Mouse (Mus musculus) megakaryocyte progenitor cell, adult 5-6 weeks (primary cell): ENCODE measurements at regions not wholly inside any gene's neighbourhood (a gene's known extent, or its start where the extent isn't known, plus 50 kb on each side); places are given as distances from the start of the nearest gene placed in this dataset.

Experiments
- ATAC-seq: replicated peaks from 2 replicates; pipeline ENCODE4 v1.8.0; 2016; ENCODE audit warnings: mild to moderate bottlenecking, moderate TSS enrichment, inconsistent platforms; ENCODE audit not compliant: poor library complexity

DNA sequence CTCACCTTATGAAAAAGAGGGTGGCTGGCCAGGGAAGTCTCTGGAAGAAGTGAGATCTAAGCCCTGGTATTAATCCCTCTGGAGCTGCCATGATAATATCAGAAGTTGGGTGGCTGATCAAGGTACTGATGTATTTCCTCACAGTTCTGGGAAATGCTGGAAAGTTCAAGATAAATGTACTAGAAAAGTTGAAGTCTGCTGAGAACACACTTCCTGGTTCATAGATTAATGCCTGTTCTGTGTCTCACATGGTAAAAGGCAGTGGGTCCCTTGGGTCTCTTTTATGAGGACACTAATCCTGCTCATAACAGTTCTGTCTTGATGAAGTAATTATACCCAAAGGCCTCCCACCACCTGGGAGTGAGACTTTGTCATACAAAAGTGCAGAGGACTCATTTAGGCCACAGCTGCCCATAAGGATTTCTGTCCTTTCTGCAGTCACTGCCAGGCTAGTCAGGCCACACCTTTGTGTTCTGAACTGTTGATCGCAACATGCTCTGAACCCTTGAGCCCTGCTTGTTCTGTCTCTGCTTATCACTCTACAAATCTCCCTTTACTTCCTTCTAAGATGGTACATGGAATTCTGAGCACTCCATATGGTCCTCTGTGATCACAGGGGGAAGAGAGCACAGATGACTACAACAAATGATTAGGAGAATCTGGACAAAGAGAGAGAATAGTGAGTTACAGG is 300.4 kb downstream of the 1700129C05Rik start:
- no peak for ATAC-seq

DNA sequence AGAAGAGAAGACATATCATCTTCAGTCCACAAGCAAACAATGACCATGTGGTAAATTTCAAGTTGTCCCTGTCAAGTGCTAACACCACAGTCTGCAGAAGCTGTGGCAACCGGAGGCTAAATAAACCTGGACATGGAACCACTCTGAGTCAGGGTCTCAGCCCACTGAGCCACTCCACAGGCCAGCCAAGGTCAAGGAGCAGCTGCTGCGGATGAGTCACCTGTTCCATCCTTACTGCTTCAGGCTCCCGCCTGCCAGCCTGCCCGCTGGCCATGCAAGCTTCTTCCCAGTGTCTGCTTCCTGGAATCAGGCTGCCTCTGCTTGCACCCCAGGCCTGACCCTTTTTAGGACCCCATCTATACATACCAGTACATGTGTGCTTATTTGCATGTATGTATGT is 319.8 kb downstream of the 1700129C05Rik start:
- ATAC-seq: no peak

DNA sequence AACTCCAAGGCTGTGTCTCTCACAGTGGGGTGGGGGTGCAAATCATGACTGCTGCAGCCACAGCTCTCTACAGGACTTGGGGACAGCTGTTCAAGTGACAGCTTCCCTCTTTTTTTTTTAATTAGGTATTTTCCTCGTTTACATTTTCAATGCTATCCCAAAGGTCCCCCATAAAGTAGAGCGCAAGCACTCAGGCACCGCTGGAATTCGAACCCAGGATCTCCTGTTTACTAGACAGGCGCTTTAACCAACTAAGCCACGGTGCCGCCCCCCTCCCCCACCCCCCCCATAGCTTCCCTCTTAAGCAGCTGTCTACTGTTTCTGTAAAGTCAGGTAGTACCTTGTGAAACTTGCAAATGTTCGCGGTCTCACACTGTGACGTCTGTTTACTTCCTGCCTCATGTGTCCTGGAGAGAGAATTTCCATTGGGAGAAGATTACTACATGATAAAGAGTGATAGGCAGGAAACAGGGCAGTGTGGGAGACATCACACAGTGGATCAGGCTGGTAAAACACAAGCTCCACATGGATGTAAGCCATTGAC is 324.7 kb downstream of the 1700129C05Rik start:
- no peak for ATAC-seq

- no peak for ATAC-seq
These were observed 326.2 kb downstream of the 1700129C05Rik start for GRCm38 (mm10) chr14:58816540-58816876.

GRCm38 (mm10) chr14:58815616-58816539 is 326.8 kb downstream of the 1700129C05Rik start:
- ATAC-seq: no peak

GRCm38 (mm10) chr14:58812585-58812984 is 330.1 kb downstream of the 1700129C05Rik start:
- ATAC-seq: no peak

DNA sequence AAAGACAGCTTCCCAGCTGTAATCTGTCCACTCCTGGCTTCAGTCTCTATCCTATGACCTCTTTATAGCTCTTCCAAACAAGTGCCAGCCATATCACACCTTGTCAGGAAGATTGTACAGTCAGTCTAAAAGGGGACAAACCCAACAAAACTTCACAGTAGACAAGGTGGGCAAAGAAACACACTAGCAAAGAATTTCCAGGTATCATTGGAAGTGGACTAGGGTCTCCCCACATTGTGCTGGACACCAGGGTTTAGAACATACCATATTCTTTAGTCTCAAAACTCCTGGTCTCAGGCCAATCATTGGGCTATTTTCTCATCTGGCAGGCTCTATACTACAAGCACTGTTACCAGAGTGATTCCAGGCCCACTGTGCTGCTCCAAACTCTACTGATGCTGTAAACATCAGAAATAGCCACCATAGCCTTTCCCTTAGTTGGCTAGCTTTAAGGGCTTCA is 341.3 kb downstream of the 1700129C05Rik start:
- no peak for ATAC-seq

GRCm38 (mm10) chr14:58788190-58788945 is 354.3 kb downstream of the 1700129C05Rik start:
- ATAC-seq: no peak

DNA sequence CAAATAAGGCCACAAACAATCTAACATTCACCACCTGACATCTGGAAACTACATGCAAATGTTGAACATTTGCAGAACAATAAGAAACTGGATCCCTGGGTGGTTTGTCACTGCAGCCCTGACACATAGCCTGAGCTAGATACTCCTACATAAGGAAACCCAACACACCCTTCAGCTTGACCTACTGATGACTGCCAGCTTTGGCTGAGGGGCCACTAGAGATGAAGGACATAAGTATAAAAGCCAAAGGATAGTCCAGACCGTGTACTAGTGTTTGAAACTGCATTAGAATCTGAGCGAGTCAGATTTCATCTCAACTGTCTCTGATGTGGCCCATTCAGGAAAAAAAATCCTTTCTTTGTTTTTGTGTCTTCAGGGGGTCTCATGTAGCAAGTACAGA is 355.1 kb downstream of the 1700129C05Rik start:
- ATAC-seq: no peak

DNA sequence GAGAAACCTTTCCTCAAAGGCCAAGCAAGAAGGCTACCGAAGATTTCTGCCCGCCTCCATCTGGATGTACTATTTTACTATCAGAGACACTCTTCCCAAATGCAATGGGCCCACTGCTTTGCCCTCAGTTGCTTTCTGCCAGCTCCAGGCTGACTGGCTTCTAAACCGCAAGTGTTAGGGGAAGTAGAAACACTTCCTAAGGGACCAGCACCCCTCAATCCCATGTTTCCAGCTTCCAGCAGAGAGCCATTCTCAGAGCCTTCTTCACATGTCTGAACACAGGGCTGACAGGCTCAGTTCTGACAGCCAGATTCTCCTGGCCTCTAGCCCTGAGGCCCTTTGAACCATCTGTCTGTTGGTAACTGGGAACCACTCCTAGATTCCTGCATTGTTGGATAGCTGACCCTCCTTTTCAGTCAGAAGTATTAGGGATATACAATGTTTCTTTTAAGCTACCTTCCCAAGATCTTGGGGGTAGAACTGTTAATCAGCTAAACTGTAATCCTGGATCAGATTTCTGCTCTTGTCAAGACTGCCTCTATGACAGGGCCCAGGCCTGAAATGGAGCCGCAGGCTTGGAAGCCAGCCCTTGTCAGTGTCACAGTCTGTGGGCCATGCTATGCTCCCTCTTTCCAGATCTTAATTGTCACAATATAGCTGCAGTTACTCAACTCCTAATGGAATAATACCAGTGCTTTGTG is 355.8 kb downstream of the 1700129C05Rik start:
- no peak for ATAC-seq

DNA sequence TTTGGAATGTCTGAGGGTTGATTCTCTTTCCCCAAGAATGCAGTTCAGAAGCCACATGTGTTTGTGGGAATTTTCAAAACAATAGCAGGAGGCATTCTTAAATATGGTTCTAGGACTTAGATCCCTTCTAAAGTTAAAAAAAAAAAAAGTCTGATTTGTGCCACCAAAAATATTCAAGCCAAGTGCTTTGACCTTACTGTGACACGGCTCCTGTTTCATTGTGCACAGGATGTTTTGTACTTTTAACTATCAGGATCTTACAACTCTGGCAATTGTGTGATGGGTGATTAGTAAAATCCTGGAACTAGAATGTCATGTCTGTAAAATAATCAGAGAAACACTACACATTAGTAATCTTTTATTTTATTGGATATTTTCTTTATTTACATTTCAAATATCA is 359.5 kb downstream of the 1700129C05Rik start:
- no peak for ATAC-seq

- ATAC-seq: no peak
These were observed 362.4 kb downstream of the 1700129C05Rik start for GRCm38 (mm10) chr14:58780306-58780705.

DNA sequence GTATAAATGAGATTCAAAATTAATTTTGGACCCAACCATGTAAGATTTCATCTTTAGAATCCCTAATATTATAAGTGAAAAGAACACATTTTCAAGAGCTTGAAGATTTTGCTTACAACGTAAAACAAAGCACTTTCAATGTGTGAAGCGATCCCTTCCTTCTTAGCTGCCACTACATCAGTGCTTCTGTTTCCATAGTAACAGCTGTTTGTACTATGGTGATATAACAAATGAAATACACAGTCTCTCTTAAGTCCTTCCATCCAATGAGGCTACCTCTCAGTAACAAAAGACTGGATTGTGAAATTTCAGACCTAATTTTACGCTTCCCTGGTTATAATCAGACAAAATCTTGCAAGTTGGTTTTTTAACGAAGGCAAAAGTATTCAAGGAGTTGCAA is 364.0 kb downstream of the 1700129C05Rik start:
- no peak for ATAC-seq

DNA sequence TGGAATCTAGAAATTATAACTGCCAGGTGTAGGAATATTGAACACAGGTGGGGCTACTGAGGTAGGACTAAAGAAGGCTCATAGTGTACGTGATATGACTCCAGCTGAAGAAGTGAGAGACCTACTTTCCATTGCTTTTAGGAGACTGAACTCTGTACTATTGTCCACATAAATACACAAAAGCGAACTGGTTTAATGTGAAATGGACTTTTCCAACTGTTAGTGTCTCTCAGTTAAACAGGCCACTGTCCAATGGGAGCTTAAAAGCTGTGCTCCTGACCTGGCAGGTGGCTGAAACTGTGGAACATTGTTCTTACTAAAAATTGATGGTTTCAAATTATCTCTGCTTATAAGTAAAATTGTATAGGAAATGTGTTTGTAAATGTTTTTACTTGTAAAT is 381.4 kb downstream of the 1700129C05Rik start:
- ATAC-seq: no peak

GRCm38 (mm10) chr14:58759759-58760158 is 382.9 kb downstream of the 1700129C05Rik start:
- ATAC-seq: no peak

DNA sequence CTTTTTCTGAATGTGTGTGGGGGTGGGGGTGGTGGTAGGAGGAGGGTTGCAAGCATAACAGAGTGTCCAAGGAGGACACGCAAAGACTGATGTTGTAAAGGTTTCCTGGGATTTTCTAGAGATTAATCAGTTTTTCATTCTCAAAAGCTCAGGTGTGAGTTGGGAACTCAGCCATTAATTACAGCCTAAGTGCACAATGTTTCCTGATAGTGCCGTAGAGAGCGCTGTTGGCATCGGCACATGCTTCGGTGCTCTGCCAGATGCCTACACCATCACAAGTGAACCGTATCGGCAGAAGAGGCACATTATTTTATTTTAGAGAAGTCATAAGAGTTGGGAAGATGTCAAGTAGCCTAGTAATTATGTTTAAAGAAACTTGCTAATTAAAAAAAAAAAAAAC is 388.9 kb downstream of the 1700129C05Rik start:
- ATAC-seq: no peak

GRCm38 (mm10) chr14:58753136-58753535 is 389.6 kb downstream of the 1700129C05Rik start:
- ATAC-seq: no peak

DNA sequence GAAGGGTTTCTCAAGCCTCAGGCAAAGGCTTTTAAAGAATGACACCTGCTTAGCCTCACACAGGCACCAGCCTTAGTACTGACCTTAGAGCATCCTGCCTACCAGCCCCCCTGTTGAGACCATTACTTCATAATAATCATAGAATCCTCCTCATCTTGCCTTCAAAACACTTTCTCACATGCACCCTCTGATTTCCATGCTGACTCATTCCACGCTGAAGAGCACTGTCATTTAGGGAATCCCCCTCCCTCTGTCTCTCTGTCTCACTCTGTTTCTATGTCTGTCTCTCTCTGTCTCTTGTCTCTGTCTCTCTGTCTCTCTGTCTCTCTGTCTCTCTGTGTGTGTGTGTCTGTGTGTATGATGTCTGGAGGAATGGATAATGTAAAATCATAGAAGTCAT is 416.3 kb downstream of the 1700129C05Rik start:
- no peak for ATAC-seq

DNA sequence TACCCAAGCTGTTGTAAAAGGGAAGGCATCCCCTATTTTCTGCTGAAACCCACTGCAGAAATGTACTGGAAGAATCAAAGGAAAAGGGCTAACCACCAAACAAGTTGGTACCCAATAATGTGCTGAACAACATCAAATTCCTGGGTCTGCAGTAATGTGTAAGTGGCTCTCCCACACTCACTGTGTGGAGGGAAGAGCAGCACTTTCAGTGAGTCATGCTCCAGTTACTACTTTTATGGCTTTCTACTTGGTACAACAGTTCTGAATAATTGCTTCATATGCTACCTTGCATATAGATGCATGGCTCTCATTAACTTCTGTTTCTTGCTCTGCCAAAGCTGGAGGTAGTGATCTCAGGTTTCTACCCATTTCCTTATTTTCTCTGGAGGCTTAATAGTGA is 427.8 kb downstream of the 1700129C05Rik start:
- no peak for ATAC-seq

DNA sequence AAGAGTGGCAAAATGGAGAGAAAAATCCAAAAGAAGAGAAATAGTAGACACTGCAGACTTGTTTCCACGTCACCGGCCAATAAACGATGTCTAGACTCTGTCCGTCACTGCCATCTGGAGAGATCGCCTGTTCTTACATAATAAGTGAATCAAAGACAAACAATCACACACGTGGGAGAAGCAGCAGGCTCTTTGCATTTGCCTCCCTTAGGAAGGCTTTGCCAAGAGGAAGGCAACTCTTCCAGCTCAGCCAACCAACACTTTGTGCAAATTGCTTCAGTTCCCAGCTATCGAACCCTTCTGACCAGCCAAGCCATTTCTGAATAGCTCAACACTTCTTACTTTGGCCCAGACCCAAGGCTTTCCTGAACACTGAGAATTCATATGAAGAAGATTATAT is 432.8 kb downstream of the 1700129C05Rik start:
- ATAC-seq: no peak

DNA sequence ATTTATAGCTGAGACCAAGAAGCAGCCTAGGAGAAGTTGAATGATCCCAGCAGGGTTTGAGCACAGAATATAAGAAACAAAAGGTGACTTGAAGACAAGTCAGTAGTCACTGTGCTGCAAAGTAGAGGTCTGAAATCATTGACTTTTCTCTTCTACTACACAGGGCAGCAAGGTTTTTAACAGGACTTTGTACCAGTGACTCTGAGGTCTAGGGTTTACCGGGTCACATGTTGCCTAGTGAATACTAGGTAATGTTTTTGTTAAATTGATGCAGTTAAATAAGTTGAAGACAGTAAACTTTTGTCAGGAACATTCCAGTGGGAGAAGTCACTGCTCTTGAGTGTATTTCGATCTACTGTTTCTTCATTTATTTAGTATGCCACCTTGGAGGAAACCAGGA is 433.4 kb downstream of the 1700129C05Rik start:
- ATAC-seq: no peak
